Mouse (Mus musculus) frontal cortex, adult (tissue): ENCODE measurements around the gene Zfyve19.

Source experiments
- ATAC-seq: cut with Nextera tagmentation; 2 replicates; pipeline ENCODE4 v1.9.2; 2017; ENCODE audit warnings: mild to moderate bottlenecking, moderate library complexity, mixed read lengths; ENCODE audit not compliant: low TSS enrichment

The Zfyve19 gene

GRCm38 (mm10) chr2:119196316-119197108 lies 11.9 kb upstream of the Zfyve19 start:
- ATAC-seq = no peak

GRCm38 (mm10) chr2:119197493-119197892 lies 10.9 kb upstream of the Zfyve19 start:
- ATAC-seq = no peak

GRCm38 (mm10) chr2:119198049-119198448 lies 10.4 kb upstream of the Zfyve19 start:
- ATAC-seq = no peak

GRCm38 (mm10) chr2:119198934-119199333 lies 9.5 kb upstream of the Zfyve19 start:
- peak; percentile 62 for ATAC-seq

GRCm38 (mm10) chr2:119202914-119203453 lies 5.4 kb upstream of the Zfyve19 start:
- ATAC-seq = no peak

- ATAC-seq = no peak
Observed at GRCm38 (mm10) chr2:119203871-119204460, 4.5 kb upstream of the Zfyve19 start.

GRCm38 (mm10) chr2:119207961-119208343 lies 465 bp upstream of the Zfyve19 start:
- ATAC-seq = no peak

GRCm38 (mm10) chr2:119209176-119209507 lies 725 bp downstream of the Zfyve19 start:
- ATAC-seq = no peak

- no peak for ATAC-seq
Observed at GRCm38 (mm10) chr2:119229775-119230704, 21.6 kb downstream of the Zfyve19 start, which contains the start of gene Ppp1r14d. Ppp1r14d (minus strand) TSS chr2:119229906.

GRCm38 (mm10) chr2:119236682-119237209 lies 28.3 kb downstream of the Zfyve19 start:
- ATAC-seq = no peak

GRCm38 (mm10) chr2:119237210-119237870 lies 28.9 kb downstream of the Zfyve19 start, which contains the start of gene Spint1:
Spint1 (plus strand) TSS chr2:119237362.
- ATAC-seq = no peak

GRCm38 (mm10) chr2:119237871-119238220 lies 29.4 kb downstream of the Zfyve19 start:
- ATAC-seq = no peak

GRCm38 (mm10) chr2:119238671-119239070 lies 30.3 kb downstream of the Zfyve19 start:
- ATAC-seq = no peak

- ATAC-seq = no peak
Observed at GRCm38 (mm10) chr2:119240075-119240818, 31.8 kb downstream of the Zfyve19 start.

- ATAC-seq = no peak
Observed at GRCm38 (mm10) chr2:119240819-119241186, 32.4 kb downstream of the Zfyve19 start.

GRCm38 (mm10) chr2:119242548-119242947 lies 34.1 kb downstream of the Zfyve19 start:
- no peak for ATAC-seq

GRCm38 (mm10) chr2:119245246-119245645 lies 36.8 kb downstream of the Zfyve19 start:
- ATAC-seq = no peak

- no peak for ATAC-seq
Observed at GRCm38 (mm10) chr2:119247904-119248303, 39.5 kb downstream of the Zfyve19 start.

- no peak for ATAC-seq
Observed at GRCm38 (mm10) chr2:119249592-119250061, 41.2 kb downstream of the Zfyve19 start.

GRCm38 (mm10) chr2:119250377-119250776 lies 42.0 kb downstream of the Zfyve19 start:
- peak; percentile 24; the same call in 1 of the 2 replicates for ATAC-seq
